Mouse (Mus musculus) spleen, adult 2 months (tissue): ENCODE results near the gene Serinc5. TPM values are rescaled to one million over a fixed set of nuclear protein-coding genes. Genes with fewer than 3 reads are reported as not detected.

Source experiments
- DNase-seq, 2 experiments: peaks; one replicate each; pipeline versions ENCODE4 v3.0.0 to v3.0.0-alpha.2; 2012 to 2021; ENCODE audit warnings: low spot score in 2 of 2, low read depth in 1 of 2
- H3K27ac ChIP-seq: fragments of 200-500 bp; 2 replicates; pipeline ENCODE4 v1.5.1; 2012; ENCODE audit warnings: low read length, inconsistent platforms; ENCODE audit not compliant: insufficient read depth
- H3K27me3 ChIP-seq: fragments of 200-500 bp; 2 replicates; pipeline ENCODE4 v1.6.1; 2012; ENCODE audit warnings: mild to moderate bottlenecking, moderate library complexity, low read length, inconsistent platforms; ENCODE audit not compliant: control insufficient read depth, insufficient read depth
- H3K36me3 ChIP-seq: fragments of 200-500 bp; 2 replicates; pipeline ENCODE4 v1.6.1; 2012; ENCODE audit warnings: mild to moderate bottlenecking, low read length, inconsistent platforms; ENCODE audit not compliant: control insufficient read depth, insufficient read depth
- H3K4me1 ChIP-seq: fragments of 200-500 bp; 2 replicates; pipeline ENCODE4 v1.6.1; 2011; ENCODE audit warnings: inconsistent platforms; ENCODE audit not compliant: control insufficient read depth, insufficient read depth, insufficient read length
- H3K4me3 ChIP-seq: fragments of 200-500 bp; 2 replicates; pipeline ENCODE4 v1.5.1; 2011; ENCODE audit warnings: mild to moderate bottlenecking, inconsistent platforms; ENCODE audit not compliant: insufficient read depth, insufficient read length; ENCODE audit errors: extremely low read depth
- CTCF ChIP-seq: fragments of 200-500 bp; IDR thresholded peaks from 2 replicates; pipeline ENCODE4 v1.5.1; 2011; ENCODE audit warnings: mild to moderate bottlenecking, inconsistent platforms; ENCODE audit not compliant: insufficient read depth, insufficient read length, insufficient replicate concordance; ENCODE audit errors: extremely low read depth
- POLR2A ChIP-seq: fragments of 200-500 bp; IDR thresholded peaks from 2 replicates; pipeline ENCODE4 v1.6.1; 2011; ENCODE audit warnings: low read depth, low read length, inconsistent platforms
- WGBS: fragments of 180-500 bp; shearing (Covaris S2); methylation state at CpG from one replicate; pipeline ENCODE4 v1.1.7; 2018; 5-methylcytosine and 5-hydroxymethylcytosine counted together
- polyA plus RNA-seq: library from polyadenylated mRNA; depleted of rRNA; stranded (reverse); fragments of >200 nt; gene quantifications from 2 replicates; pipeline ENCODE4 v1.2.3, GENCODE M21; 2012

The Serinc5 gene
- polyA plus RNA-seq, 1 experiment = 16.4 TPM

GRCm38 (mm10) chr13:92722389-92722788 is 111.5 kb downstream of the Serinc5 start:
- WGBS = 28% methylated on average over 5 of the region's 5 CpGs
- no peak for DNase-seq
- no peak overlapping the region for H3K27ac ChIP-seq
- no peak overlapping the region for H3K4me3 ChIP-seq
- H3K36me3 ChIP-seq = no peaks in the 10 kb centered on the region
- no peaks in the 10 kb centered on the region for H3K27me3 ChIP-seq
- H3K4me1 ChIP-seq = peaks cover 8% of the 10 kb centered on the region; the same call in 1 of the 2 replicates
- no peak for TF ChIP-seq POLR2A
- no peak for TF ChIP-seq CTCF

- no peaks in the 10 kb centered on the region for H3K36me3 ChIP-seq
- 67% methylated on average over 13 of the region's 13 CpGs for WGBS
- H3K4me3 ChIP-seq = no peak overlapping the region
- no peaks in the 10 kb centered on the region for H3K4me1 ChIP-seq
- no peaks in the 10 kb centered on the region for H3K27me3 ChIP-seq
- no peak overlapping the region for H3K27ac ChIP-seq
- no peak for TF ChIP-seq CTCF
- TF ChIP-seq POLR2A = no peak
- DNase-seq = no peak
These were observed 118.9 kb downstream of the Serinc5 start for GRCm38 (mm10) chr13:92729811-92730210.

GRCm38 (mm10) chr13:92731811-92732210 is 120.9 kb downstream of the Serinc5 start:
- Histone ChIP-seq H3K27ac (no peak overlapping the region), H3K4me1 (0 out of 2 replicates have a peak, but pooled peaks cover 3% of the 10 kb centered on the region), H3K36me3 (no peaks in the 10 kb centered on the region), H3K4me3 (no peak overlapping the region), H3K27me3 (no peaks in the 10 kb centered on the region)
- 91% methylated on average over 6 of the region's 6 CpGs for WGBS
- no peak for TF ChIP-seq POLR2A
- TF ChIP-seq CTCF = no peak
- DNase-seq = no peak

GRCm38 (mm10) chr13:92732836-92733235 is 121.9 kb downstream of the Serinc5 start:
- Histone ChIP-seq H3K4me1 (peaks cover 7% of the 10 kb centered on the region; the same call in 1 of the 2 replicates), H3K27ac (no peak overlapping the region), H3K27me3 (no peaks in the 10 kb centered on the region), H3K36me3 (no peaks in the 10 kb centered on the region), H3K4me3 (no peak overlapping the region)
- DNase-seq = no peak
- 86% methylated on average over 5 of the region's 5 CpGs for WGBS
- TF ChIP-seq CTCF = no peak
- TF ChIP-seq POLR2A = no peak

- H3K27me3 ChIP-seq = no peaks in the 10 kb centered on the region
- peak in 1 of 2 experiments; percentile 75 for DNase-seq
- WGBS = 40% methylated on average over 9 of the region's 9 CpGs
- peaks cover 7% of the 10 kb centered on the region; the same call in 1 of the 2 replicates for H3K4me1 ChIP-seq
- H3K36me3 ChIP-seq = no peaks in the 10 kb centered on the region
- TF ChIP-seq CTCF (peak; percentile 79; the same call in 1 of the 2 replicates), POLR2A (no peak)
- H3K27ac ChIP-seq = no peak overlapping the region
- H3K4me3 ChIP-seq = no peak overlapping the region
These were observed 122.4 kb downstream of the Serinc5 start for GRCm38 (mm10) chr13:92733252-92733651.

GRCm38 (mm10) chr13:92733741-92734140 is 122.8 kb downstream of the Serinc5 start:
- H3K36me3 ChIP-seq = no peaks in the 10 kb centered on the region
- TF ChIP-seq POLR2A = no peak
- no peak for TF ChIP-seq CTCF
- H3K27me3 ChIP-seq = no peaks in the 10 kb centered on the region
- 86% methylated on average over 11 of the region's 11 CpGs for WGBS
- H3K27ac ChIP-seq = no peak overlapping the region
- peaks cover 8% of the 10 kb centered on the region; the same call in 1 of the 2 replicates for H3K4me1 ChIP-seq
- DNase-seq = no peak
- H3K4me3 ChIP-seq = no peak overlapping the region

GRCm38 (mm10) chr13:92735693-92736092 is 124.8 kb downstream of the Serinc5 start:
- H3K27ac ChIP-seq = no peak overlapping the region
- no peak overlapping the region for H3K4me3 ChIP-seq
- H3K36me3 ChIP-seq = no peaks in the 10 kb centered on the region
- no peak for DNase-seq
- H3K27me3 ChIP-seq = no peaks in the 10 kb centered on the region
- WGBS = 89% methylated on average over 1 of the region's 1 CpGs
- H3K4me1 ChIP-seq = peaks cover 12% of the 10 kb centered on the region; the same call in 1 of the 2 replicates
- no peak for TF ChIP-seq POLR2A
- no peak for TF ChIP-seq CTCF
